Mouse (Mus musculus) cortical plate, adult 2 months (tissue): ENCODE data around the gene Polr2l.

Experiments used
- CTCF ChIP-seq: fragments of 200-500 bp; IDR thresholded peaks from 2 replicates; pipeline ENCODE4 v1.5.1; 2011; ENCODE audit warnings: mild to moderate bottlenecking, control low read depth, low read length; ENCODE audit not compliant: insufficient read depth; ENCODE audit errors: extremely low read depth
- POLR2A ChIP-seq: fragments of 200-500 bp; IDR thresholded peaks from 2 replicates; pipeline ENCODE4 v1.6.1; 2011; ENCODE audit warnings: mild to moderate bottlenecking, low read length, control low read depth; ENCODE audit not compliant: insufficient read depth; ENCODE audit errors: extremely low read depth

GRCm38 (mm10) chr7:141517638-141518037, 42.7 kb upstream of the Polr2l start:
- TF ChIP-seq POLR2A (no peak), CTCF (no peak)
